Mouse (Mus musculus): ENCODE results near the gene Gpm6b. TPM values are rescaled to one million over a fixed set of nuclear protein-coding genes. Genes with fewer than 3 reads are reported as not detected.

Gpm6b gene
- total RNA-seq, 2 experiments from 2014 or later: 3.5 to 4.2 TPM

- no peak for DNase-seq (ENCODE audit: low spot score)
Measured at GRCm38 (mm10) chrX:166354913-166355312, 116.2 kb downstream of the Gpm6b start.

- DNase-seq (ENCODE audit: low spot score): no peak
Measured at GRCm38 (mm10) chrX:166356276-166356675, 117.6 kb downstream of the Gpm6b start.

- no peak for DNase-seq (ENCODE audit: low spot score)
Measured at GRCm38 (mm10) chrX:166358955-166359354, 120.2 kb downstream of the Gpm6b start.

- DNase-seq (ENCODE audit: low spot score): no peak
Measured at GRCm38 (mm10) chrX:166359927-166360440, 121.3 kb downstream of the Gpm6b start.

GRCm38 (mm10) chrX:166360455-166360854 lies 121.7 kb downstream of the Gpm6b start:
- no peak for DNase-seq (ENCODE audit: low spot score)

- DNase-seq (ENCODE audit: low spot score): no peak
Measured at GRCm38 (mm10) chrX:166365458-166366213, 126.9 kb downstream of the Gpm6b start.

- DNase-seq (ENCODE audit: low spot score): no peak
Measured at GRCm38 (mm10) chrX:166376681-166377328, 138.1 kb downstream of the Gpm6b start.

GRCm38 (mm10) chrX:166378652-166379051 lies 139.9 kb downstream of the Gpm6b start:
- DNase-seq (ENCODE audit: low spot score): no peak

- no peak for DNase-seq (ENCODE audit: low spot score)
Measured at GRCm38 (mm10) chrX:166383606-166384005, 144.9 kb downstream of the Gpm6b start.

GRCm38 (mm10) chrX:166384935-166385334 lies 146.2 kb downstream of the Gpm6b start:
- peak; percentile 40 for DNase-seq (ENCODE audit: low spot score)

GRCm38 (mm10) chrX:166386656-166387055 lies 147.9 kb downstream of the Gpm6b start:
- peak; percentile 18 for DNase-seq (ENCODE audit: low spot score)

GRCm38 (mm10) chrX:166393753-166394152 lies 155.0 kb downstream of the Gpm6b start:
- DNase-seq (ENCODE audit: low spot score): no peak

GRCm38 (mm10) chrX:166407865-166408264 lies 169.2 kb downstream of the Gpm6b start:
- DNase-seq (ENCODE audit: low spot score): no peak

GRCm38 (mm10) chrX:166416196-166416595 lies 177.5 kb downstream of the Gpm6b start:
- peak; percentile 3 for DNase-seq (ENCODE audit: low spot score)

- DNase-seq (ENCODE audit: low spot score): no peak
Measured at GRCm38 (mm10) chrX:166434812-166435211, 196.1 kb downstream of the Gpm6b start.

Other genes with a start within 250 kb of the Gpm6b start
- 1 to 10 TPM in 1 of 2 experiments, under 1 TPM in 1; 0.97 to 1.3 TPM for gene Gemin8, start 68.5 kb upstream of the Gpm6b start, total RNA-seq (2021)
- gene Trappc2, start 201.7 kb downstream of the Gpm6b start, total RNA-seq (2021): 10 to 100 TPM; 16.5 to 19.3 TPM
- 1 to 10 TPM; 4.5 to 6.1 TPM for gene Ofd1, start 201.8 kb downstream of the Gpm6b start, total RNA-seq (2021)
- gene Rab9, start 241.0 kb downstream of the Gpm6b start, total RNA-seq (2021): 10 to 100 TPM; 17.6 to 20.6 TPM